Mouse (Mus musculus) testis, adult 2 months (tissue): Measurements from ENCODE around the gene Pdcd6ip. TPM values are rescaled to one million over a fixed set of nuclear protein-coding genes. Genes with fewer than 3 reads are reported as not detected.

Experiments used
- H3K27ac ChIP-seq: fragments of 200-500 bp; 2 replicates; pipeline ENCODE4 v1.5.1; 2012; ENCODE audit warnings: low read depth, low read length; ENCODE audit not compliant: control insufficient read depth, insufficient read depth
- H3K27me3 ChIP-seq: fragments of 200-500 bp; 2 replicates; pipeline ENCODE4 v1.6.1; 2012; ENCODE audit warnings: mild to moderate bottlenecking, low read length, moderate library complexity; ENCODE audit not compliant: control insufficient read depth, insufficient read depth
- H3K36me3 ChIP-seq: fragments of 200-500 bp; 2 replicates; pipeline ENCODE4 v1.6.1; 2012; ENCODE audit warnings: mild to moderate bottlenecking, low read length; ENCODE audit not compliant: control insufficient read depth, insufficient read depth
- H3K4me1 ChIP-seq: fragments of 200-500 bp; 2 replicates; pipeline ENCODE4 v1.6.1; 2012; ENCODE audit warnings: low read length; ENCODE audit not compliant: control insufficient read depth, insufficient read depth
- H3K4me3 ChIP-seq: fragments of 200-500 bp; 2 replicates; pipeline ENCODE4 v1.5.1; 2012; ENCODE audit warnings: low read depth, mild to moderate bottlenecking, low read length, moderate library complexity, mixed read lengths; ENCODE audit not compliant: control insufficient read depth
- CTCF ChIP-seq: fragments of 200-500 bp; IDR thresholded peaks from 2 replicates; pipeline ENCODE4 v1.5.1; 2012; ENCODE audit warnings: low read depth, mild to moderate bottlenecking, inconsistent platforms, low read length, moderate library complexity; ENCODE audit not compliant: control insufficient read depth, insufficient read depth, insufficient replicate concordance
- POLR2A ChIP-seq: fragments of 200-500 bp; IDR thresholded peaks from 2 replicates; pipeline ENCODE4 v1.6.1; 2012; ENCODE audit warnings: low read depth, mild to moderate bottlenecking, inconsistent platforms, low read length, moderate library complexity; ENCODE audit not compliant: control insufficient read depth
- polyA plus RNA-seq: library from polyadenylated mRNA; depleted of rRNA; stranded (reverse); fragments of >200 nt; gene quantifications from 2 replicates; pipeline ENCODE4 v1.2.3, GENCODE M21; 2012

The Pdcd6ip gene
- polyA plus RNA-seq, 1 experiment = 18.4 TPM

DNA sequence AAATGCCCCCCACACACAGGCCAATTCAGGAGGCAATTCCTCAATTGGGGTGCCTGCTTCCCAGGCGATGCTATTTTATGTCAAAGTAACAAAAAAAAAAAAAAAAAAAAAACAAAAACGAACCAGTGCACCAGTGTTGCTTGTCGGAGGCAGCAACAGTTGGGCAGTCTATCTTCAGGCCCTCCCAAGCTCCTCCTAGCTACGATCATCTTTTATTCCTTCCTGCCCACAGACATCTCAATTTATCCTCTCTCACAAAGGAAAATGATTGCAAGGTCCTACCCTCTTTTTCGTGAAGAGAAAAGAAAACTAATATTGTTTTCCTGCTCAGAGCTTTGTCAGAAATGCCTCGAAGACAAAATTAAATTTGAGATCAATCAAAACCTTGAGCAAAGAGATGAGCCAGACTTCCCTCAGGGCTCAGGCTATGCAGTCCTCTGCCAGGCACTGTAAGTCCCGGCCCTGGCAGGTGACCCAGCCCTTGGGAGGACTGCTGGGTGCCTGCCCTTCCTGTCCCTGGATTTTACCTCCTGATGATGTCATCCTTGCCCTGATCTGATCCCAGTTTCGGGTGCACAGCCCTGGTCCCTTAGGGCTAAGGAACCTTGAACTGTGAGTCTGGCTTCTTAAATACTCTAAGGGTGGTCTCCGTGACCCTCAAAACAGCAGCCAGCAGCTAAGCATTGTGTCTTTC is 75.6 kb downstream of the Pdcd6ip start:
- Histone ChIP-seq H3K4me3 (no peak overlapping the region), H3K27ac (no peak overlapping the region), H3K36me3 (no peaks in the 10 kb centered on the region), H3K27me3 (no peaks in the 10 kb centered on the region), H3K4me1 (no peaks in the 10 kb centered on the region)
- TF ChIP-seq POLR2A (no peak), CTCF (no peak)

DNA sequence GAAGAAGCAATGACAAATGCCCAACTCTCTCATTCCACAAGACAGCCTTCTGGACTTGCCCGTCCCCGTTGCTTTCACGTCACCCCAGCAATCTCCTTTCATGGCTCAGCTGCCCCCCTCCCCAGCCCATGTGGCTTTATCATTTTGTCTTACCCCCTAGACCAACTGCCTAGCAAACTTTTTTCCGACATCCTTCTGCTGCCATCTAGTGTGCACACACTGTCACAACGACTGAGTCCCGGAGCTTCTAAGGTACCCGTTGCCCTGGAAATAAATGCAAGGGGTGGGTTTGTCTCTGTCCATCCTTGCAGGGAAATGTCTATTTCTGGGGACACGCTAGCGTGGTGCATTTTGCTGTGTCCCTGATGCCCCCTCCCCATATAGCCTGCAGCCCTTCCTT is 78.4 kb downstream of the Pdcd6ip start:
- H3K36me3 ChIP-seq = no peaks in the 10 kb centered on the region
- no peaks in the 10 kb centered on the region for H3K4me1 ChIP-seq
- no peak overlapping the region for H3K4me3 ChIP-seq
- TF ChIP-seq CTCF (no peak), POLR2A (no peak)
- H3K27me3 ChIP-seq = no peaks in the 10 kb centered on the region
- H3K27ac ChIP-seq = no peak overlapping the region

DNA sequence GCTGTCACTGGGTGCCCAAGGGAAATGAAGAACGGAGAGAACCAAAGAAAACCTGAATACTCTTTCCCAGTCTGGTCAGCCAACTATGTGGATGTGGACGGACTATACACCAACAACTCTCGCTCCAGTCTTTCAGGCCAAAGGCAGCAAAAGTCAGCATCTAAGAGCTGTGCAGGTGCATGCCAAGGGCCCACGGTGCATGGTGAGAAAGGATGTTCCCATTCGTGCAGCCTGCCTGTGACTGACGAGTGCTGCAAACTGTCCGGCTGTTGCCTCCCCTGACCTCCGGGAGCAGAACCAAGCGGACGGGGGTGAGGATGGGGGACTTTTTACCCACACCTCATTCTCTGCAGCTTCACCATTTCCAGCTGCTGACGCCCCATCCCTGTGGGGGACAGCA is 78.9 kb downstream of the Pdcd6ip start:
- Histone ChIP-seq H3K27ac (no peak overlapping the region), H3K27me3 (no peaks in the 10 kb centered on the region), H3K4me1 (no peaks in the 10 kb centered on the region), H3K4me3 (no peak overlapping the region), H3K36me3 (no peaks in the 10 kb centered on the region)
- no peak for TF ChIP-seq CTCF
- TF ChIP-seq POLR2A = no peak

DNA sequence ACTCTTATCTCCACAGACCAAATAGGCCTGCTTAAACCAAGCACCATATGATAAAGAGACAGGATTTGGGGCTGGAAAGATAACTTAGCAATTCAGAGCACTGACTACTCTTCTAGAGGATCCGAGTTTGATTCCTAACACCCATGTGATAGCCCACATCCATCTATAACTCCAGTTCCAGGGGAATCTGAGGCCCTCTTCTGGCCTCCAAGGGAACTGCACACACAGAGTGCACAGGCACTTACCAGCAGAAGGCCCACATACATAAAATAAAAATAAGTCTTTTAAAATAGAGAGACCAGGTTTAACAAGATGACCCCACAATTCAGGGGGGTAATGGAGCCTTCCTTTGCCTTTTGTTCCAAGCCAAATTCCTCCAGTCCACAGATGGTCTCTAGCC is 79.3 kb downstream of the Pdcd6ip start:
- Histone ChIP-seq H3K4me3 (no peak overlapping the region), H3K27me3 (no peaks in the 10 kb centered on the region), H3K36me3 (no peaks in the 10 kb centered on the region), H3K4me1 (no peaks in the 10 kb centered on the region), H3K27ac (no peak overlapping the region)
- peak; percentile 33; the same call in 1 of the 2 replicates for TF ChIP-seq CTCF
- TF ChIP-seq POLR2A = no peak

DNA sequence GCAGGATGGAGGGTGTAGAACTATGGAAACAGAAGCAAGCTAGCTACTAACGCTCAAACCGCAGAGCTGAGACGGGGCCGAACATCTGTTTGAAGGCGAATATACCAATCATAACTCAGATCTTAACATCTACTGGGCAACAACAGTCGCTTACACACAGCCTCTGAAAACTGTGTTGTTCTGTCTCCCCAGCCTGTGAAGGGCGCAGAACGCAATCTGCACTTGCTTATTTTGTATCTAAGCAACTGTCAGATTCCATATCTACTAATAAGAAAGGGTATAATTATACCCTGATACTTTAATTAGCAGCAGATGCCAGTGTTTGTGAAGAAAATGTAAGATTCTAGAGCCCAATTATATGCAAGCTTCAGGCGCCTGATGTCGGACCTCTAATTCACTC is 81.3 kb downstream of the Pdcd6ip start:
- Histone ChIP-seq H3K27ac (no peak overlapping the region), H3K27me3 (no peaks in the 10 kb centered on the region), H3K4me3 (no peak overlapping the region), H3K36me3 (no peaks in the 10 kb centered on the region), H3K4me1 (no peaks in the 10 kb centered on the region)
- TF ChIP-seq CTCF (no peak), POLR2A (no peak)

DNA sequence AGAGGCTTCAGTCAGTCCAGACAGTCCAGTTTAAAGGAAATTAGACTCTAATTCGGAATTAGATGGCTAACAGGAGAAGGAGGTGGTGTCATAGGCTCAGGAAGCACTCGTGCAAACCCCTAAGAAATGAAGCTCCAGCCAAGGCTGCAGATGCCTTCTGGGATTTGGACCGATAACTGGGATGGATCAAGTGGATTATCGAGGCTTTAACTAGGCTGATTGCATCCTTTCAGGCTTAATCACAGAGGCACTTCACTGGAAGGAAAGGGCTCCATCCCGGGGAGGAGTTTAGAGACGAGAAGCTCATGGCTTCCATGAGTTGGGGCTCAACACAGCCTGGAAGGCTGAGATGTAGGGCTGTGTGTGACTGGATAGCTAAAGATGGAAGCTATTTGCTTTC is 84.0 kb downstream of the Pdcd6ip start:
- no peaks in the 10 kb centered on the region for H3K27me3 ChIP-seq
- no peaks in the 10 kb centered on the region for H3K36me3 ChIP-seq
- no peak overlapping the region for H3K4me3 ChIP-seq
- no peaks in the 10 kb centered on the region for H3K4me1 ChIP-seq
- no peak for TF ChIP-seq POLR2A
- TF ChIP-seq CTCF = no peak
- no peak overlapping the region for H3K27ac ChIP-seq

DNA sequence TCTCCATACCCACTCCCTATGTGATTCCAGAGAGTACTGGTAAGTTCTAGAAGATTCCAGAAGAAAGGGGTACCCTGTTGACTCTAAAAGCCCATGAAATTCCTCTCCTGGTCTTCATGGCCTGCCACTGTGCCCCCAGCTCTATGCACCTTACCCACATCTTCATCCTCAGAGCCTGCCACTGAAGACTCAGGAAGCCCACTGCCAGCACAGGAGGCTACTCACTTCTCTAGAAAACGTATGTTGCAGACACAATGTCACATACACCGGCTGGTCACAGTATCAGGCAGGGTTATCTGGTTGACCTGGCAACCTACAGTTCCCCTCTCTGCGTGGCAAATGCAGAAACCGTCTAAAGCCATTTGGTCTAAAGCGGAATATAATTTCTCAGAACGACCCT is 91.0 kb downstream of the Pdcd6ip start:
- TF ChIP-seq CTCF (no peak), POLR2A (no peak)
- H3K4me1 ChIP-seq = no peaks in the 10 kb centered on the region
- H3K4me3 ChIP-seq = no peak overlapping the region
- no peaks in the 10 kb centered on the region for H3K27me3 ChIP-seq
- no peaks in the 10 kb centered on the region for H3K36me3 ChIP-seq
- H3K27ac ChIP-seq = no peak overlapping the region
